Mouse (Mus musculus) heart, embryonic 15.5 days (tissue): ENCODE results near the gene Slc15a5. TPM values are rescaled to one million over a fixed set of nuclear protein-coding genes. Genes with fewer than 3 reads are reported as not detected.
A peak's percentile ranks its signal among the peaks of the same experiment; 100 is the strongest.

Experiments
- ATAC-seq: fragments of 200-750 bp; cut with Nextera tagmentation; replicated peaks from 2 replicates; pipeline ENCODE4 v1.8.0; 2017; ENCODE audit warnings: low read depth, moderate TSS enrichment; ENCODE audit not compliant: insufficient number of reproducible peaks, insufficient read depth, low FRiP score
- H3K27ac ChIP-seq: fragments of 300-500 bp; sonication (generic); 2 replicates; pipeline ENCODE4 v1.5.1; 2015; ENCODE audit warnings: mild to moderate bottlenecking, inconsistent platforms
- H3K27me3 ChIP-seq: fragments of 300-500 bp; sonication (generic); 2 replicates; pipeline ENCODE4 v1.6.1; 2015; ENCODE audit warnings: inconsistent platforms
- H3K36me3 ChIP-seq: fragments of 300-500 bp; sonication (generic); 2 replicates; pipeline ENCODE4 v1.6.1; 2015; ENCODE audit warnings: mild to moderate bottlenecking, inconsistent platforms
- H3K4me1 ChIP-seq: fragments of 300-500 bp; sonication (generic); replicated peaks from 2 replicates; pipeline ENCODE4 v1.6.1; 2015; ENCODE audit warnings: inconsistent platforms
- H3K4me2 ChIP-seq: fragments of 300-500 bp; sonication (generic); 2 replicates; pipeline ENCODE4 v1.6.1; 2015; ENCODE audit warnings: inconsistent platforms, mild to moderate bottlenecking, moderate library complexity
- H3K4me3 ChIP-seq: fragments of 300-500 bp; sonication (generic); 2 replicates; pipeline ENCODE4 v1.5.1; 2015; ENCODE audit warnings: mild to moderate bottlenecking, inconsistent platforms
- H3K9ac ChIP-seq: fragments of 300-500 bp; sonication (generic); 2 replicates; pipeline ENCODE4 v1.6.1; 2015; ENCODE audit warnings: mild to moderate bottlenecking, inconsistent platforms
- H3K9me3 ChIP-seq: fragments of 300-500 bp; sonication (generic); replicated peaks from 2 replicates; pipeline ENCODE4 v1.6.1; 2016; ENCODE audit warnings: inconsistent platforms
- WGBS: fragments of 180-500 bp; shearing (Covaris S2); methylation state at CpG from one replicate; pipeline ENCODE4 v1.1.7; 2015; ENCODE audit warnings: mixed read lengths; 5-methylcytosine and 5-hydroxymethylcytosine counted together
- polyA plus RNA-seq: library from polyadenylated mRNA; unstranded; fragments of >200 nt; fragmentation: Nextera tagmentation; extraction: Ambion mirVana; gene quantifications from 2 replicates; pipeline ENCODE4 v1.2.1, GENCODE M21; 2015

The Slc15a5 gene
- polyA plus RNA-seq, 1 experiment from 2014 or later, result 0.08 TPM

GRCm38 (mm10) chr6:138006525-138007251 lies 73.0 kb downstream of the Slc15a5 start:
- Histone ChIP-seq H3K27me3 (no peaks in the 10 kb centered on the region), H3K9ac (no peak overlapping the region), H3K9me3 (no peaks in the 10 kb centered on the region), H3K4me2 (peak overlapping the region; percentile 19; the same call in 1 of the 2 replicates), H3K27ac (no peak overlapping the region), H3K36me3 (no peaks in the 10 kb centered on the region), H3K4me1 (no peaks in the 10 kb centered on the region), H3K4me3 (no peak overlapping the region)
- 59% methylated on average over 27 of the region's 27 CpGs for WGBS
- ATAC-seq, result no peak

GRCm38 (mm10) chr6:137989853-137990252 lies 89.9 kb downstream of the Slc15a5 start:
- Histone ChIP-seq H3K9ac (no peak overlapping the region), H3K9me3 (no peaks in the 10 kb centered on the region), H3K4me1 (no peaks in the 10 kb centered on the region), H3K36me3 (no peaks in the 10 kb centered on the region), H3K27ac (no peak overlapping the region), H3K4me2 (no peak overlapping the region), H3K27me3 (no peaks in the 10 kb centered on the region), H3K4me3 (no peak overlapping the region)
- no peak for ATAC-seq

GRCm38 (mm10) chr6:137985169-137985568 lies 94.5 kb downstream of the Slc15a5 start:
- Histone ChIP-seq H3K27ac (no peak overlapping the region), H3K9ac (no peak overlapping the region), H3K4me3 (no peak overlapping the region), H3K36me3 (no peaks in the 10 kb centered on the region), H3K4me2 (no peak overlapping the region), H3K4me1 (no peaks in the 10 kb centered on the region), H3K27me3 (no peaks in the 10 kb centered on the region), H3K9me3 (no peaks in the 10 kb centered on the region)
- 81% methylated on average over 6 of the region's 6 CpGs for WGBS
- no peak for ATAC-seq

- no peak overlapping the region for H3K27ac ChIP-seq
- ATAC-seq, result no peak
- H3K27me3 ChIP-seq, result no peaks in the 10 kb centered on the region
- no peak overlapping the region for H3K4me2 ChIP-seq
- H3K4me3 ChIP-seq, result no peak overlapping the region
- no peaks in the 10 kb centered on the region for H3K9me3 ChIP-seq
- H3K36me3 ChIP-seq, result no peaks in the 10 kb centered on the region
- H3K9ac ChIP-seq, result no peak overlapping the region
- H3K4me1 ChIP-seq, result no peaks in the 10 kb centered on the region
- WGBS, result 55% methylated on average over 19 of the region's 19 CpGs
These were observed 97.5 kb downstream of the Slc15a5 start for GRCm38 (mm10) chr6:137982195-137982737.

- Histone ChIP-seq H3K4me3 (no peak overlapping the region), H3K9me3 (no peaks in the 10 kb centered on the region), H3K4me1 (no peaks in the 10 kb centered on the region), H3K27ac (no peak overlapping the region), H3K9ac (no peak overlapping the region), H3K4me2 (no peak overlapping the region), H3K36me3 (no peaks in the 10 kb centered on the region), H3K27me3 (no peaks in the 10 kb centered on the region)
- whole genome bisulfite sequencing, result 75% methylated on average over 10 of the region's 10 CpGs
- ATAC-seq, result no peak
These were observed 98.6 kb downstream of the Slc15a5 start for GRCm38 (mm10) chr6:137980905-137981696.

GRCm38 (mm10) chr6:137980413-137980812 lies 99.3 kb downstream of the Slc15a5 start:
- no peaks in the 10 kb centered on the region for H3K36me3 ChIP-seq
- WGBS, result 77% methylated on average over 8 of the region's 8 CpGs
- H3K9ac ChIP-seq, result no peak overlapping the region
- no peaks in the 10 kb centered on the region for H3K9me3 ChIP-seq
- H3K4me1 ChIP-seq, result no peaks in the 10 kb centered on the region
- no peak for ATAC-seq
- no peak overlapping the region for H3K4me2 ChIP-seq
- no peak overlapping the region for H3K4me3 ChIP-seq
- H3K27me3 ChIP-seq, result no peaks in the 10 kb centered on the region
- H3K27ac ChIP-seq, result no peak overlapping the region

GRCm38 (mm10) chr6:137979802-137980201 lies 99.9 kb downstream of the Slc15a5 start:
- Histone ChIP-seq H3K4me2 (no peak overlapping the region), H3K4me3 (no peak overlapping the region), H3K9ac (no peak overlapping the region), H3K27ac (no peak overlapping the region), H3K4me1 (no peaks in the 10 kb centered on the region), H3K27me3 (no peaks in the 10 kb centered on the region), H3K9me3 (no peaks in the 10 kb centered on the region), H3K36me3 (no peaks in the 10 kb centered on the region)
- WGBS, result 86% methylated on average over 12 of the region's 12 CpGs
- ATAC-seq, result no peak

GRCm38 (mm10) chr6:137976021-137976420 lies 103.7 kb downstream of the Slc15a5 start:
- WGBS, result 92% methylated on average over 3 of the region's 3 CpGs
- H3K4me1 ChIP-seq, result no peaks in the 10 kb centered on the region
- H3K4me3 ChIP-seq, result no peak overlapping the region
- ATAC-seq, result no peak
- H3K27ac ChIP-seq, result no peak overlapping the region
- H3K9me3 ChIP-seq, result no peaks in the 10 kb centered on the region
- H3K4me2 ChIP-seq, result no peak overlapping the region
- no peaks in the 10 kb centered on the region for H3K36me3 ChIP-seq
- no peaks in the 10 kb centered on the region for H3K27me3 ChIP-seq
- H3K9ac ChIP-seq, result no peak overlapping the region

GRCm38 (mm10) chr6:137963703-137964102 lies 116.0 kb downstream of the Slc15a5 start:
- ATAC-seq, result no peak
- Histone ChIP-seq H3K4me1 (no peaks in the 10 kb centered on the region), H3K9me3 (no peaks in the 10 kb centered on the region), H3K27me3 (no peaks in the 10 kb centered on the region), H3K27ac (no peak overlapping the region), H3K4me2 (no peak overlapping the region), H3K9ac (no peak overlapping the region), H3K4me3 (no peak overlapping the region), H3K36me3 (no peaks in the 10 kb centered on the region)
- WGBS, result 76% methylated on average over 7 of the region's 7 CpGs

- Histone ChIP-seq H3K4me1 (no peaks in the 10 kb centered on the region), H3K36me3 (no peaks in the 10 kb centered on the region), H3K4me2 (no peak overlapping the region), H3K27me3 (no peaks in the 10 kb centered on the region), H3K9me3 (no peaks in the 10 kb centered on the region), H3K27ac (no peak overlapping the region), H3K4me3 (no peak overlapping the region), H3K9ac (no peak overlapping the region)
- no peak for ATAC-seq
- 62% methylated on average over 4 of the region's 4 CpGs for WGBS
These were observed 116.9 kb downstream of the Slc15a5 start for GRCm38 (mm10) chr6:137962836-137963235.

GRCm38 (mm10) chr6:137960023-137960778 lies 119.5 kb downstream of the Slc15a5 start:
- Histone ChIP-seq H3K9ac (no peak overlapping the region), H3K27ac (no peak overlapping the region), H3K9me3 (no peaks in the 10 kb centered on the region), H3K4me3 (no peak overlapping the region), H3K4me1 (no peaks in the 10 kb centered on the region), H3K36me3 (no peaks in the 10 kb centered on the region), H3K4me2 (no peak overlapping the region), H3K27me3 (no peaks in the 10 kb centered on the region)
- no peak for ATAC-seq
- 85% methylated on average over 4 of the region's 4 CpGs for WGBS
